Mouse (Mus musculus) c-Kit-positive CD71-positive TER-119-negative erythroid progenitor cells, embryonic 14.5 days (primary cell): ENCODE data around the gene Cyp2c50.
"Not testable (repeated sequence)": the region's sequence is repeated elsewhere in the genome, so short reads cannot be mapped to it uniquely, and the experiment has no call there.

Source experiments
- DNase-seq: peaks from one replicate; pipeline ENCODE4 v3.0.0-alpha.2; 2013; ENCODE audit warnings: low read depth

Cyp2c50 gene

GRCm38 (mm10) chr19:40089421-40089820 is at the start of gene Cyp2c50:
TSS of gene Cyp2c50 (plus strand) at chr19:40089688.
- DNase-seq = not testable (repeated sequence)

GRCm38 (mm10) chr19:40073701-40074100 is 15.8 kb upstream of the Cyp2c50 start, which contains the start of gene Cyp2c54:
TSS of gene Cyp2c54 (minus strand) at chr19:40073827.
- DNase-seq = no peak

GRCm38 (mm10) chr19:40088381-40088780 is 1.1 kb upstream of the Cyp2c50 start:
- DNase-seq = no peak

- DNase-seq = no peak
Measured at GRCm38 (mm10) chr19:40091111-40091510, 1.6 kb downstream of the Cyp2c50 start.

GRCm38 (mm10) chr19:40119624-40120023 is 30.1 kb downstream of the Cyp2c50 start:
- DNase-seq = not testable (repeated sequence)

- DNase-seq = not testable (repeated sequence)
Measured at GRCm38 (mm10) chr19:40125165-40125564, 35.7 kb downstream of the Cyp2c50 start.

- DNase-seq = not testable (repeated sequence)
Measured at GRCm38 (mm10) chr19:40126996-40127395, 37.5 kb downstream of the Cyp2c50 start.
